Mouse (Mus musculus): ENCODE measurements at regions not wholly inside any gene's neighbourhood (a gene's known extent, or its start where the extent isn't known, plus 50 kb on each side); places are given as distances from the start of the nearest gene placed in this dataset.

- no peak for TF ChIP-seq ZC3H11A (IDR thresholded peaks at IDR 0.05; ENCODE audit: borderline replicate concordance, low read depth, low read length)
- no peak for TF ChIP-seq CHD2 (IDR thresholded peaks at IDR 0.05; ENCODE audit: low read depth, low read length)
Measured at GRCm38 (mm10) chr9:16727653-16728052, 226.6 kb upstream of the Fat3 start.
